Mouse (Mus musculus) limb, embryonic 12.5 days (tissue): ENCODE data around the gene Rgs2. TPM values are rescaled to one million over a fixed set of nuclear protein-coding genes. Genes with fewer than 3 reads are reported as not detected.

Experiments used
- ATAC-seq: fragments of 200-750 bp; cut with Nextera tagmentation; 2 replicates; pipeline ENCODE4 v1.8.0; 2017; ENCODE audit warnings: low read depth, moderate TSS enrichment; ENCODE audit not compliant: insufficient number of reproducible peaks, insufficient read depth, low FRiP score, low TSS enrichment
- H3K27ac ChIP-seq: fragments of 300-500 bp; sonication (generic); 2 replicates; pipeline ENCODE4 v1.5.1; 2016; ENCODE audit warnings: mild to moderate bottlenecking, moderate library complexity
- H3K27me3 ChIP-seq: fragments of 300-500 bp; sonication (generic); 2 replicates; pipeline ENCODE4 v1.6.1; 2016; ENCODE audit warnings: mild to moderate bottlenecking, moderate library complexity
- H3K36me3 ChIP-seq: fragments of 300-500 bp; sonication (generic); 2 replicates; pipeline ENCODE4 v1.6.1; 2016; ENCODE audit warnings: mild to moderate bottlenecking, moderate library complexity
- H3K4me1 ChIP-seq: fragments of 300-500 bp; sonication (generic); replicated peaks from 2 replicates; pipeline ENCODE4 v1.6.1; 2016
- H3K4me2 ChIP-seq: fragments of 300-500 bp; sonication (generic); 2 replicates; pipeline ENCODE4 v1.6.1; 2016; ENCODE audit warnings: mild to moderate bottlenecking, moderate library complexity
- H3K4me3 ChIP-seq: fragments of 300-500 bp; sonication (generic); replicated peaks from 2 replicates; pipeline ENCODE4 v1.5.1; 2016; ENCODE audit warnings: mild to moderate bottlenecking
- H3K9ac ChIP-seq: fragments of 300-500 bp; sonication (generic); replicated peaks from 2 replicates; pipeline ENCODE4 v1.6.1; 2016; ENCODE audit warnings: mild to moderate bottlenecking, moderate library complexity
- H3K9me3 ChIP-seq: fragments of 300-500 bp; sonication (generic); 2 replicates; pipeline ENCODE4 v1.6.1; 2016; ENCODE audit warnings: mild to moderate bottlenecking, moderate library complexity
- WGBS: fragments of 180-500 bp; shearing (Covaris S2); methylation state at CpG from one replicate; pipeline ENCODE4 v1.1.7; 2016; 5-methylcytosine and 5-hydroxymethylcytosine counted together
- polyA plus RNA-seq: library from polyadenylated mRNA; unstranded; fragments of >200 nt; fragmentation: Nextera tagmentation; extraction: Ambion mirVana; gene quantifications from 2 replicates; pipeline ENCODE4 v1.2.1, GENCODE M21; 2016

The Rgs2 gene
- polyA plus RNA-seq, 1 experiment from 2014 or later: 32.1 TPM

DNA sequence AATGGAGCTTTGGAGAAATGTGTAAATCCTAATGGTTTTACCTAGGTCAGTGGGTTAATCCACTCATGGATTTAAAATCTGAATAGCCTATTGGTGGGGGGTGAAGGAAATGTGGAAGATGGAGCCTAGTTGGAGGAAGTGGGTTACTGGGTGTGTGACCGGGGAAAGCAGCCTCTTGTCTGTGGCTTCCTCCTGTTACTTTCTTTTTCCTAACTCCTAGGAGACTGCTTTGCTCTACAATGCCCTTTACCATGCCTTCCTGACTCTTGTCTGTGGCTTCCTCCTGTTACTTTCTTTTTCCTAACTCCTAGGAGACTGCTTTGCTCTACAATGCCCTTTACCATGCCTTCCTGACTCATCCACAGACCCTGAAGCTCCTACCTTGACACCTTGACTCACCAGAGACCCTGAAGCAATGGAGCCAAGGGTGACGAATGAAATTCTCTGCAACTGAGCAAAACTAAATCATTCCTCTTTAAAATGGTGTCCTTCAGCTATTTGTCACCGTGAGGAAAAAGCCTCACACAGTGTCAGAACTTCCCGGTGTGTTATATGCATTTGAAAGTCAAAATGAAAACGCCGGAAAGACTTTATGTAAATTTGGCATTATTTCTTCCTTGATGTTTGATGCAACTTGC, 18.9 kb downstream of the Rgs2 start:
- Histone ChIP-seq H3K36me3 (no peaks in the 10 kb centered on the region), H3K9me3 (no peaks in the 10 kb centered on the region), H3K9ac (no peak overlapping the region), H3K27ac (no peak overlapping the region), H3K4me2 (no peak overlapping the region), H3K4me3 (no peak overlapping the region), H3K4me1 (no peaks in the 10 kb centered on the region), H3K27me3 (no peaks in the 10 kb centered on the region)
- no peak for ATAC-seq
- WGBS: 86% methylated on average over 6 of the region's 6 CpGs

- H3K36me3 ChIP-seq: no peaks in the 10 kb centered on the region
- no peak overlapping the region for H3K4me2 ChIP-seq
- no peak overlapping the region for H3K4me3 ChIP-seq
- 22% methylated on average over 3 of the region's 3 CpGs for WGBS
- H3K9me3 ChIP-seq: no peaks in the 10 kb centered on the region
- no peaks in the 10 kb centered on the region for H3K4me1 ChIP-seq
- H3K27me3 ChIP-seq: no peaks in the 10 kb centered on the region
- no peak for ATAC-seq
- no peak overlapping the region for H3K9ac ChIP-seq
- H3K27ac ChIP-seq: no peak overlapping the region
Observed at GRCm38 (mm10) chr1:143982765-143983312, 21.1 kb downstream of the Rgs2 start.

GRCm38 (mm10) chr1:143982085-143982764, 21.7 kb downstream of the Rgs2 start:
- 47% methylated on average over 2 of the region's 2 CpGs for WGBS
- Histone ChIP-seq H3K4me2 (no peak overlapping the region), H3K4me1 (no peaks in the 10 kb centered on the region), H3K27me3 (no peaks in the 10 kb centered on the region), H3K36me3 (no peaks in the 10 kb centered on the region), H3K27ac (no peak overlapping the region), H3K9me3 (no peaks in the 10 kb centered on the region), H3K4me3 (no peak overlapping the region), H3K9ac (no peak overlapping the region)
- no peak for ATAC-seq

DNA sequence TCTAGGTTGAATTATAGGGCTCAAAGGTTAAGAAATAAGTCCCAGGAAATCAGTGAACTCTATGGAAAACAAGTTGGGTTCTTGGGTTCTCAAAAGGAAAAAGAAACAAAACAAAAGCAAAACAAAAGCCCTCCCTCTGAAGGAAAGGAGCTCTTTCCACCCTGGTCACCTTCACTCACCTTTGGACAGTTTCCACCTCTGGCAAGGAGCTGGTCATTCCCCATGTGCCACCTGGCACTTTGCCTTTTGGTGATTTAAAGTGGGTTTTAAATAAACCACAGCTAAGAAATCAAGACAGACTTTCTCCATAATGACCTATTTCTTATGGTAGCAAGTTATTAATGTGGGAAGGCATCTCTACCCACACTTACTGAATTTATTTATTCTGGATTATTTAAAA, 23.1 kb downstream of the Rgs2 start:
- ATAC-seq: no peak
- no peak overlapping the region for H3K27ac ChIP-seq
- no peaks in the 10 kb centered on the region for H3K27me3 ChIP-seq
- no peaks in the 10 kb centered on the region for H3K36me3 ChIP-seq
- no peak overlapping the region for H3K4me2 ChIP-seq
- no peak overlapping the region for H3K9ac ChIP-seq
- no peaks in the 10 kb centered on the region for H3K9me3 ChIP-seq
- H3K4me1 ChIP-seq: no peaks in the 10 kb centered on the region
- no peak overlapping the region for H3K4me3 ChIP-seq

DNA sequence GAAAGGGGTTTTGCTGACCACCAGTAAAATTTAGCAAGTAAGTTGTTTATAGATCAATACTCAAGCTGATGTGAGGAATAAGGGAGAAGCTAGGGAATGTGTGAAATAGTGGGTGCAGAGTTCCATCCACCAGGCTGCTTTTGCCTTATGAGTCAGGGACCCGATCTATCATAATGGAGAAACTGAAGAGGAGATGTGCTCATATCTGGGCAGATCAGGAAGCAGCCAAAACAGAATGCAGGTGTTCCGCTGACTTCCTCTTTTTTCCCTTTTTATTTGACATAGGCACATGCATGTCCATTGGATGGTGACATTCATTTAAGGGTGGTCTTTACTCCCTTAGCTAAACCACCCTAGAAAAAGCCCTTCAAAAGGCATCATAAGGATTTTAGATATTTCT, 29.3 kb downstream of the Rgs2 start:
- WGBS: 91% methylated on average over 2 of the region's 2 CpGs
- H3K27ac ChIP-seq: no peak overlapping the region
- H3K4me2 ChIP-seq: no peak overlapping the region
- no peak for ATAC-seq
- no peaks in the 10 kb centered on the region for H3K36me3 ChIP-seq
- H3K9ac ChIP-seq: no peak overlapping the region
- no peaks in the 10 kb centered on the region for H3K9me3 ChIP-seq
- no peaks in the 10 kb centered on the region for H3K4me1 ChIP-seq
- H3K27me3 ChIP-seq: no peaks in the 10 kb centered on the region
- H3K4me3 ChIP-seq: no peak overlapping the region

- no peaks in the 10 kb centered on the region for H3K27me3 ChIP-seq
- no peak overlapping the region for H3K9ac ChIP-seq
- 83% methylated on average over 3 of the region's 3 CpGs for WGBS
- no peak overlapping the region for H3K27ac ChIP-seq
- no peak for ATAC-seq
- H3K4me2 ChIP-seq: no peak overlapping the region
- H3K4me3 ChIP-seq: no peak overlapping the region
- no peaks in the 10 kb centered on the region for H3K4me1 ChIP-seq
- no peaks in the 10 kb centered on the region for H3K9me3 ChIP-seq
- no peaks in the 10 kb centered on the region for H3K36me3 ChIP-seq
Observed at GRCm38 (mm10) chr1:143962301-143962700, 41.7 kb downstream of the Rgs2 start.

GRCm38 (mm10) chr1:143960340-143960739, 43.6 kb downstream of the Rgs2 start:
- H3K27me3 ChIP-seq: no peaks in the 10 kb centered on the region
- ATAC-seq: no peak
- H3K4me1 ChIP-seq: no peaks in the 10 kb centered on the region
- no peak overlapping the region for H3K9ac ChIP-seq
- H3K4me2 ChIP-seq: no peak overlapping the region
- no peaks in the 10 kb centered on the region for H3K36me3 ChIP-seq
- H3K4me3 ChIP-seq: no peak overlapping the region
- no peaks in the 10 kb centered on the region for H3K9me3 ChIP-seq
- 94% methylated on average over 2 of the region's 2 CpGs for WGBS
- no peak overlapping the region for H3K27ac ChIP-seq

- no peak for ATAC-seq
- H3K36me3 ChIP-seq: no peaks in the 10 kb centered on the region
- no peak overlapping the region for H3K4me2 ChIP-seq
- no peaks in the 10 kb centered on the region for H3K9me3 ChIP-seq
- H3K27me3 ChIP-seq: no peaks in the 10 kb centered on the region
- WGBS: 83% methylated on average over 1 of the region's 1 CpGs
- H3K4me1 ChIP-seq: no peaks in the 10 kb centered on the region
- H3K9ac ChIP-seq: no peak overlapping the region
- no peak overlapping the region for H3K4me3 ChIP-seq
- no peak overlapping the region for H3K27ac ChIP-seq
Observed at GRCm38 (mm10) chr1:143956090-143956489, 47.9 kb downstream of the Rgs2 start.

GRCm38 (mm10) chr1:143952841-143953240, 51.1 kb downstream of the Rgs2 start:
- Histone ChIP-seq H3K9me3 (no peaks in the 10 kb centered on the region), H3K27ac (no peak overlapping the region), H3K36me3 (no peaks in the 10 kb centered on the region), H3K27me3 (no peaks in the 10 kb centered on the region), H3K9ac (no peak overlapping the region), H3K4me1 (no peaks in the 10 kb centered on the region), H3K4me2 (no peak overlapping the region), H3K4me3 (no peak overlapping the region)
- WGBS: 83% methylated on average over 2 of the region's 2 CpGs
- ATAC-seq: no peak

Other genes with a start within 250 kb of the Rgs2 start
- 24.2 and 28.7 TPM in 2 replicates for gene Trove2, start 227.1 kb downstream of the Rgs2 start, polyA plus RNA-seq
- 84.4 and 91.9 TPM in 2 replicates for gene Uchl5, start 226.9 kb downstream of the Rgs2 start, polyA plus RNA-seq
- not detected in 2 replicates for gene Rgs13, start 173.2 kb upstream of the Rgs2 start, polyA plus RNA-seq
- not detected in 2 replicates for gene Rgs1, start 245.1 kb upstream of the Rgs2 start, polyA plus RNA-seq